Mouse (Mus musculus) forebrain, embryonic 15.5 days (tissue): Measurements from ENCODE around the gene Col4a2. TPM values are rescaled to one million over a fixed set of nuclear protein-coding genes. Genes with fewer than 3 reads are reported as not detected.
A peak's percentile ranks its signal among the peaks of the same experiment; 100 is the strongest.
"Not testable (repeated sequence)": the region's sequence is repeated elsewhere in the genome, so short reads cannot be mapped to it uniquely, and the experiment has no call there.

Experiments used
- ATAC-seq: fragments of 200-750 bp; cut with Nextera tagmentation; replicated peaks from 2 replicates; pipeline ENCODE4 v1.8.0; 2017; ENCODE audit warnings: mild to moderate bottlenecking, moderate TSS enrichment, moderate library complexity
- H3K27ac ChIP-seq: fragments of 300-500 bp; sonication (generic); replicated peaks from 2 replicates; pipeline ENCODE4 v1.5.1; 2015; ENCODE audit warnings: mild to moderate bottlenecking, inconsistent platforms
- H3K27me3 ChIP-seq: fragments of 300-500 bp; sonication (generic); 2 replicates; pipeline ENCODE4 v1.6.1; 2015; ENCODE audit warnings: inconsistent platforms
- H3K36me3 ChIP-seq: fragments of 300-500 bp; sonication (generic); 2 replicates; pipeline ENCODE4 v1.6.1; 2015; ENCODE audit warnings: mild to moderate bottlenecking, inconsistent platforms
- H3K4me1 ChIP-seq: fragments of 300-500 bp; sonication (generic); 2 replicates; pipeline ENCODE4 v1.6.1; 2015; ENCODE audit warnings: inconsistent platforms
- H3K4me2 ChIP-seq: fragments of 300-500 bp; sonication (generic); replicated peaks from 2 replicates; pipeline ENCODE4 v1.6.1; 2015; ENCODE audit warnings: mild to moderate bottlenecking, inconsistent platforms
- H3K4me3 ChIP-seq: fragments of 300-500 bp; sonication (generic); 2 replicates; pipeline ENCODE4 v1.5.1; 2015; ENCODE audit warnings: mild to moderate bottlenecking, inconsistent platforms
- H3K9ac ChIP-seq: fragments of 300-500 bp; sonication (generic); replicated peaks from 2 replicates; pipeline ENCODE4 v1.6.1; 2015; ENCODE audit warnings: mild to moderate bottlenecking, inconsistent platforms
- H3K9me3 ChIP-seq: fragments of 300-500 bp; sonication (generic); 2 replicates; pipeline ENCODE4 v1.6.1; 2016; ENCODE audit warnings: inconsistent platforms
- WGBS: fragments of 180-500 bp; shearing (Covaris S2); methylation state at CpG from one replicate; pipeline ENCODE4 v1.1.7; 2015; ENCODE audit warnings: mixed read lengths; 5-methylcytosine and 5-hydroxymethylcytosine counted together
- polyA plus RNA-seq: library from polyadenylated mRNA; unstranded; fragments of >200 nt; fragmentation: Nextera tagmentation; extraction: Ambion mirVana; gene quantifications from 2 replicates; pipeline ENCODE4 v1.2.1, GENCODE M21; 2015

The Col4a2 gene
- polyA plus RNA-seq, 1 experiment from 2014 or later = 28.7 TPM

DNA sequence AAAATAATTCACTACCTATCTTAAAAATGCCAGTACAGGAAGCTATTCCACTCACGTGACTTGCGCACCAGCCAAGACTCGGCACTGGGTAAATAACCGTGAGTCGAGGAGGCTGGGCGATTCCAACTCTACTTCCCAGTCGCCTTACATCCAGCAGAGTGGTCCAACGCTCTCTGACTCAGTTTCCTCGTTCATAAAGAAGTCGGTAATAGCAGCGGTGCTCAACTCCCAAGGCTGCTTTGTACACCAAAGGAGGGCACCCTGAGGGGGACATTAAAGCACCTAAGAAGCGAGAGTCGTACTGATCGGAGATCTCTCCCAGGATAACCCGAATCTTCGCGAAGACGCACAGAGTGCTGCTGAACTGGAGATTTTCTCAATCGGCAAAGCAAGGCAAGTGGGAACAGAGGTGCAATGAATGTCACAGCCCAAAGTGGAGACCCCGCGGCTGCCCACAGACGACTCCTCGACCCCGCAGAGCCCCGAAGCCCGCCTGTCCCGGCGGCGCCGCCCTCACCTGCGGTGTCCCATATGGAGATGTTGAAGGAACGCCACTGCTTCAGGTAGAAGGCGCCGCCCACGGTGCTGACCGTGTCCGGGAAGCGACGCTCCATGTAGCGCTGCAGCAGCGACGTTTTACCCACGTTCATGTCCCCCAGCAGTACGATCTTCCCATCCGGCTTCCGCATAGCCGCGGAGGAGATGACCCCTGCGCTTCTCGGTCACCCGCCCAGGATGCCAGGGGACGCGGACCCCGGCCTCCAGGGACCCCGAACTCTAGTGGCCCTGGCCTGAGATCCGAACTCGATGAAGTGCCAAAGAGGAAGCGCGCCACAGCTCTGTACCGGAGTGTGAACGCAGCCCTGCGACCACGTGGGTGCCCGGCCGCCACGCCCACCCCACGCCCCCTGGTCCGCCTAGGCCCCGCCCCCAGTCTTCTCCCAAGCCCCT lies 165.5 kb downstream of the Col4a2 start, which contains the start of gene Rab20:
Rab20 (minus strand) TSS at position 900 of the 951 bp plus-strand sequence.
- Histone ChIP-seq H3K36me3 (no peaks in the 10 kb centered on the region), H3K4me3 (peak within 1 kb of the TSS; percentile 46), H3K4me1 (peaks cover 22% of the 10 kb centered on the region), H3K4me2 (peak within 1 kb of the TSS; percentile 91), H3K27ac (no peak within 1 kb of the TSS), H3K9ac (peak within 1 kb of the TSS; percentile 42), H3K27me3 (peaks cover 69% of the 10 kb centered on the region), H3K9me3 (no peaks in the 10 kb centered on the region)
- ATAC-seq = peak; percentile 83
- WGBS = under 1% methylated on average over 69 of the region's 69 CpGs

DNA sequence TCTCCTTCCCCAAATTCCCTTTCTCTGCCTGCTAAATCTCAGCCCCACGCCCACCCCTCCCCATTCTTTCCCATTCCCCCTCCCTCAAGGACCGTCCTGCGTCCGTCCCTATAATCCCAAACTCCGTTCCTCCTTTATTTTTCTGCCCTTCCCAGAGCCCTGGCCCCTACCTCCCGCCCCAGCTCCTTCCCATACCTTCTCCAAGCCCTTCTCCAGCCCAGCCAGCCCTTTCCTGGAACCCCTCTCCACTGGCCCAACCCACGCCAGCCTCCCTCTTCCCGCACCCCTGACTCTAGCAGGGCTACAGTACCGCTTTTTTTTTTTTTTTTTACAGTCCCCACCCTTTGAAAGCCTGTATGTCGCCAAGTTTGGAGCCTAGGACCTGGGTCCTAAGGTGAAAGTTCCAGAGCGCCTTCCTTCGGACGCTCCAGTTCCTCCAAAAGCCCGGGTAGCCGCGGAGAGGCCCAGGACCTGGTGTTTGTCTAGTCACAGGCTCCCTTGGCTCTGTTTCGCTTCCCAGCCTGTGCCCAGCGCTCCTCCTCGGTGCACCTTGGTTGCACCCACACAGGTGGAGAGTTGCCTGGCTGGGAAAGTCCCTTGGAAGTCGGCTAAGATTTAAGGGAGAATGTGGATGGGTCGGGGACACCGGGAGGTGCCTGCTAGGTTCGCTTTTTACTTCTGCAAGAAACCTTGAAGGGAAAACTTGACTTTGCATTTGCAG lies 166.4 kb downstream of the Col4a2 start:
- Histone ChIP-seq H3K4me2 (peak overlapping the region; percentile 91), H3K27me3 (peaks cover 65% of the 10 kb centered on the region), H3K36me3 (no peaks in the 10 kb centered on the region), H3K4me1 (peaks cover 22% of the 10 kb centered on the region), H3K9ac (no peak overlapping the region), H3K4me3 (peak overlapping the region; percentile 46), H3K9me3 (no peaks in the 10 kb centered on the region), H3K27ac (no peak overlapping the region)
- peak; percentile 11; the same call in 1 of the 2 replicates for ATAC-seq
- WGBS = 3% methylated on average over 21 of the region's 23 CpGs

DNA sequence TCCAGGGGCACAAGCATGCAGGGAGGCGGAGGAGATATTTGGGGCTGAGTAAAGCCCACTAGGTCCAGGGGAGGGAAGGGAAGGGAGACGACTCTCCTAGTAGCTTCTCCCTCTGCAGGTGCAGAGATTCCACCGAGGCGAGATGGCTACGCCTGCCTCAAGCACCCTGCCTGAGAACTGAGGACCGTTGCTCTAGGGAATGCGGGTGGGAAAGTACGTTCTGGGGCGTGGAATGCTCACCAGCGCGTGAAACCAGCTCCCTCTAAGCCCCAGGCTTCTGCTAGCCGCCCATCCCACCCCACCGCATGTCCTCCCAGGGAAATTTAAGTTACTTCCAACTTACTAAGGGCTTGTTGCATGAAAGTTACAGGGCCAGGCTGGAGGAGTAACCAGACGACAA lies 167.0 kb downstream of the Col4a2 start:
- Histone ChIP-seq H3K4me3 (no peak overlapping the region), H3K27ac (no peak overlapping the region), H3K4me2 (no peak overlapping the region), H3K27me3 (peaks cover 64% of the 10 kb centered on the region), H3K9me3 (no peaks in the 10 kb centered on the region), H3K36me3 (no peaks in the 10 kb centered on the region), H3K9ac (no peak overlapping the region), H3K4me1 (peaks cover 22% of the 10 kb centered on the region)
- no peak for ATAC-seq
- 9% methylated on average over 14 of the region's 14 CpGs for WGBS

DNA sequence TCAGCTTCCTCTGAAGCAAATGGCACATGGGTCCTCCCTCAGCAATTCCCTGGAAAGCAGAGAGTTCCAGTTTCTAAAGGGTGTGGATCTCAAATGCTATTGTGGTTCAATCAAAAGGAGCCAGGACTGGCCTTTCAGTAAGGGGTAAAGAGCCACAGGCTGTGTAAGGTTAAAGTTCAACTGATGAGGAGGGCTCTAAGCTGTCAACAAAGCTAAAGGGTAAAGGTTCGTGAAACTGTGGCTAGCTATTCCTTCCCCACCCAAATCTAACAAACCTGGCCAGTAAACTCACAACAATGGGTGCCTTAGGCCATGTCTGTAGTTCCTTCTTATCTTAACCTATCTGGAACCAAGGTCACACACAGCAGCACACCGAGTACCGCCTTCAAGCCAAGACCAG lies 169.3 kb downstream of the Col4a2 start:
- Histone ChIP-seq H3K36me3 (no peaks in the 10 kb centered on the region), H3K4me3 (no peak overlapping the region), H3K27me3 (peaks cover 45% of the 10 kb centered on the region), H3K27ac (no peak overlapping the region), H3K4me2 (no peak overlapping the region), H3K4me1 (peaks cover 18% of the 10 kb centered on the region), H3K9ac (no peak overlapping the region), H3K9me3 (no peaks in the 10 kb centered on the region)
- 70% methylated on average over 3 of the region's 3 CpGs for WGBS
- ATAC-seq = no peak

DNA sequence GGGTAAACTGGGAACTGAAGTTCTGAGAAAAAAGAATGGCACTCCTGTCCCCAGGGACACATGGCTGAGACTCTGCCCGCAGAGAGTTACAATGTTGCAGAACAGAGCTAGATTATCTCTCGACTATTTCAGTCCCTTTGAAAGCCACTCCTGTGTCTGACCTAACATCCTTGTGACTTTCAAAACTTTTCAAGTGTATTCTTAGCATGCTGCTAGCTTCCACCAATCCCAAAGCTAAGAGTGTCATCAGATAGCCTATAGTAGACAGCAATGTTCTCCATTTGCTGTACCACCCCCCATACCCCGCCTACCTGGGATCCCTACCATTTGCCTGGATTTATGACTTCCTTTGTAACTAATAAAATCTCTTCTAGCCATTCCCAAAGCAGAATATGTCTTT lies 169.9 kb downstream of the Col4a2 start:
- H3K27me3 ChIP-seq = peaks cover 38% of the 10 kb centered on the region

DNA sequence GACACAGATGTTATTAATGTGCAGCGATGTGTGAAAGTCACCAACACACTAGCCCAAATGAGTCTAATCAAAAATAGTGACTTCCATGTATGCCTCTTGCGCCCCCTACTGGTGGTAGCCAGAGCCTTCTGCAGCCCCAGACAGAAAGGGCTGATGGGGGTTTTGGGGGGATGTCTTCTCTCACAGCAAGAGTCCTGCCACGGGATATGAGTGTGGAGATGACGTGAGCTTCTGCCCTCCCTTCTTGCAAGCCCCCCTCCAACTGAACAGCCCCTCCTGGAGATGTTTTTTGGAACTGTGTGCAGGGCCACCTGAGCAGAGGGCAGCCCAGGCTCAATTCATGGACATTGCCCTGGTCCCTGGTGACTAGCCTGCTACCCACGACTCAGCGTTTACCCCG lies 173.5 kb downstream of the Col4a2 start:
- H3K4me2 ChIP-seq = no peak overlapping the region
- H3K4me1 ChIP-seq = no peaks in the 10 kb centered on the region
- H3K9ac ChIP-seq = no peak overlapping the region
- no peaks in the 10 kb centered on the region for H3K36me3 ChIP-seq
- ATAC-seq = no peak; the same call in 1 of the 2 replicates
- no peaks in the 10 kb centered on the region for H3K9me3 ChIP-seq
- no peak overlapping the region for H3K27ac ChIP-seq
- 27% methylated on average over 7 of the region's 7 CpGs for WGBS
- peaks cover 5% of the 10 kb centered on the region; the same call in 1 of the 2 replicates for H3K27me3 ChIP-seq
- H3K4me3 ChIP-seq = no peak overlapping the region

More for the DNA sequence above, 169.9 kb downstream of the Col4a2 start:
- no peak for ATAC-seq
- Histone ChIP-seq H3K4me3 (no peak overlapping the region), H3K27ac (no peak overlapping the region), H3K4me2 (no peak overlapping the region), H3K9me3 (no peaks in the 10 kb centered on the region), H3K4me1 (peaks cover 15% of the 10 kb centered on the region), H3K36me3 (no peaks in the 10 kb centered on the region), H3K9ac (no peak overlapping the region)
- 77% methylated on average over 3 of the region's 3 CpGs for WGBS

DNA sequence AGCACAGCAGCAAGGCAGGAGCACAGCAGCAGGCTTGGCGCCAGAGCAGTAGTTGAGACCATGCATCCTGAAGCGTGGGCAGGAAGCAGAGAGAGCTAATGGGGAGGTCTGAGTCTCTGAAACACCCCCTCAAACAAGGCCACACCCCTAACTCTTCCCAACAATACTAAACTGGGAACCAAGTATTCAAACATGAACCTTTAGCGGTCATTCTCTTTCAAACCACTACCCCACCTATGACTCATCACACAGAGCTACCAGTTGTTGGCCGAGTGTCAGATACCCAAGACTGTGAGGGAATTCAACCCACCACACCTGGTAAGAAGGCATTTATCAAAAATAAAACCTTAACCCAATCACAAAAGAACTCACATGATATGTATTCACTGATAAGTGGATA lies 174.6 kb downstream of the Col4a2 start:
- H3K9ac ChIP-seq = no peak overlapping the region
- H3K4me3 ChIP-seq = no peak overlapping the region
- no peak for ATAC-seq
- H3K36me3 ChIP-seq = no peaks in the 10 kb centered on the region
- H3K9me3 ChIP-seq = no peaks in the 10 kb centered on the region
- H3K4me1 ChIP-seq = no peaks in the 10 kb centered on the region
- H3K27ac ChIP-seq = no peak overlapping the region
- H3K4me2 ChIP-seq = no peak overlapping the region
- no peaks in the 10 kb centered on the region for H3K27me3 ChIP-seq
- WGBS = 75% methylated on average over 4 of the region's 4 CpGs

DNA sequence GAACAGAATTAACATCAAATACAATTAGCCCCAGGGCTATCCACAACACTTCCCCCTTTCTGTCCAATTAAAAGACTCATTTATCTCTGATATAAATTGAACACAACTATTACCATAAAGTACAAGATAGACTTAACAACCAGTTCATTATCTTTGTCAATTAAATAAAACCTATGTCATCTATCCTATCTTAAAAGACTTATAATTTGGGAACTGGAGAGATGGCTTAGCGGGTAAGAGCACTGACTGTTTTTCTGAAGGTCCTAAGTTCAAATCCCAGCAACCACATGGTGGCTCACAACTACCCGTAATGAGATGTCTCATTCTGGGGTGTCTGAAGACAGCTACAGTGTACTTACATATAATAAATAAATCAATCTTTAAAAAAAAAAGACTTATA lies 179.7 kb downstream of the Col4a2 start:
- H3K27ac ChIP-seq, H3K4me1 ChIP-seq, H3K36me3 ChIP-seq, H3K4me2 ChIP-seq, ATAC-seq, H3K9ac ChIP-seq, H3K9me3 ChIP-seq, H3K27me3 ChIP-seq, H3K4me3 ChIP-seq: not testable (repeated sequence)
- WGBS = 84% methylated on average over 2 of the region's 2 CpGs

DNA sequence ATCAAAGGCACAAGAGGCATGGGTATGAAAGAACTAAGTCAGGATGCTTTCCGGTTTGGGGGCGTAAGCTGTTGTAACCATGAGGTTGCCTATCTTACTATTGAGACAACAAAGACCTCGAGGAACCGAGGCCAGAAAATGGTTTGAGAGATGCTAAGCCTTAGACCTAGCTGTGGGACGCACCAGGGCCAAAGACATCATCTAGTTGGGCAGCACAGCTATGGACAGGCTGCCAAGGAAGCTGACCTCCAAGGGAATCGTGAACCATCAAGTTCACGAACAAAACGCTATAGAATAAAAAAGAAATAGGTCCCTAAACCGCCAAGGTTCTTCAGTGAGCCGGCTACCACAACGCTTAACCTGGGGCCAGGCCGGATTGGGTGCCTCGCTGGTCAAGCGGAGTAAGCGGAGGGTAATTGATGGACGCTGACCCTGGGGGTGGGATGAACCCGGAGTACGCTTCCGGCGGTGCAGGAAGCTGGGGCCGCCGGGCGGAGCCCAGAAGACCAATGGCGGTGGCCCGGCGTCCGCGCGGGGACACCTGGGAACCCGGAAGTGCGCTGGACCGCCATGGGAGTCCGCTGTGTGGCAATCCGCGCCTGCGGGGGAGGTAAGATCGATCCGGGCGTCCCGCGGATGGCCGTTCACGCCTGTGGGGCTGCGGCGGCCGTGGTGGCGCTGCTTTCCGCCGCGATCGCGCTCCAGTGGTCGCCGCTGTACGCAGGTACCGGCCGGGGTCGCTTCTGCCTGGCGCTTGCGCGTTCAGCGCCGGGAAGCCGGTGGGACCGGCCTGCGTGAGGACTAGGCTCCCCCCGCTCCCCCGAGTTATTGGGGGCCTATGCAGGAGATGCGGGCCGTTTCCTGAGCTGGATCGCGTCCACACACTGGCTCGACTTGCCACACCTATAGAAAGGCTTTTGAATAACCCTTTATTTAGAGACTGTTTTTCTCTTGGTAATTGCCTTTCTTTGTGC lies 184.7 kb downstream of the Col4a2 start, which contains the start of gene Naxd:
Naxd (plus strand) TSS at position 490 of the 974 bp plus-strand sequence.
- peak within 1 kb of the TSS; percentile 78 for H3K4me2 ChIP-seq
- H3K9ac ChIP-seq = peak within 1 kb of the TSS; percentile 85
- peak within 1 kb of the TSS; percentile 89 for H3K4me3 ChIP-seq
- 0 out of 2 replicates have a peak, but pooled peaks cover 9% of the 10 kb centered on the region for H3K27me3 ChIP-seq
- ATAC-seq = peak; percentile 98
- peak within 1 kb of the TSS; percentile 83 for H3K27ac ChIP-seq
- H3K4me1 ChIP-seq = peaks cover 19% of the 10 kb centered on the region
- H3K9me3 ChIP-seq = no peaks in the 10 kb centered on the region
- no peaks in the 10 kb centered on the region for H3K36me3 ChIP-seq
- 3% methylated on average over 73 of the region's 73 CpGs for WGBS

DNA sequence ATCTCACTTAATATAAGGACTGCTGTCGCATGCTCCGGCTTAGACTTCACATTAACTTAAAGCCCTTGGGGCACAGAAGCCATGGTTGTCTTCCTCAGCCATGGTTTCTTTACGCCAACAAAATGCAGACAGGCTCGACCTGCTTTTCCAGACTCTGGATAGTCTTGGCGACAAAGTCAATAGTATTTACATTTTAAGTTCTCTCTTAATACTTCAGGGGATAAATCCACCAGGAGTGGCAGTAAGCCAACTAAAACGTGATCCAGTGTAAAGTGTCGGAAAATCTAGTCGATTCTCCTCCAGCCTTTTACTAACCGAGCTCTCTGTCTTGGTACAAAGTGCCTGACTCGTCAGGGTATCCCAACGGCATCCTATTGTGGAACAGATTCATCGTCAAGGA lies 185.7 kb downstream of the Col4a2 start:
- peak overlapping the region; percentile 85; the same call in 1 of the 2 replicates for H3K9ac ChIP-seq
- H3K9me3 ChIP-seq = no peaks in the 10 kb centered on the region
- H3K4me1 ChIP-seq = peaks cover 19% of the 10 kb centered on the region
- H3K36me3 ChIP-seq = peaks cover 7% of the 10 kb centered on the region; the same call in 1 of the 2 replicates
- H3K4me3 ChIP-seq = peak overlapping the region; percentile 89
- WGBS = 81% methylated on average over 12 of the region's 12 CpGs
- ATAC-seq = no peak
- H3K27ac ChIP-seq = no peak overlapping the region
- H3K4me2 ChIP-seq = peak overlapping the region; percentile 78
- H3K27me3 ChIP-seq = 0 out of 2 replicates have a peak, but pooled peaks cover 9% of the 10 kb centered on the region
